Mouse (Mus musculus) limb, embryonic 10.5 days (tissue): Measurements from ENCODE around the gene BC055324. TPM values are rescaled to one million over a fixed set of nuclear protein-coding genes. Genes with fewer than 3 reads are reported as not detected.
"Not testable (repeated sequence)": the region's sequence is repeated elsewhere in the genome, so short reads cannot be mapped to it uniquely, and the experiment has no call there.

Source experiments
- DNase-seq: peaks from one replicate; pipeline ENCODE4 v3.0.0-alpha.2; 2017; ENCODE audit warnings: low spot score
- H3K27ac ChIP-seq: fragments of 300-500 bp; sonication (generic); 2 replicates; pipeline ENCODE4 v1.5.1; 2016; ENCODE audit warnings: mild to moderate bottlenecking
- H3K27me3 ChIP-seq: fragments of 300-500 bp; sonication (generic); 2 replicates; pipeline ENCODE4 v1.6.1; 2016; ENCODE audit warnings: low read depth, mild to moderate bottlenecking; ENCODE audit not compliant: poor library complexity, severe bottlenecking
- H3K36me3 ChIP-seq: fragments of 300-500 bp; sonication (generic); 2 replicates; pipeline ENCODE4 v1.6.1; 2016; ENCODE audit warnings: mild to moderate bottlenecking, moderate library complexity
- H3K4me1 ChIP-seq: fragments of 300-500 bp; sonication (generic); 2 replicates; pipeline ENCODE4 v1.6.1; 2016
- H3K4me3 ChIP-seq: fragments of 300-500 bp; sonication (generic); 2 replicates; pipeline ENCODE4 v1.5.1; 2016; ENCODE audit warnings: mild to moderate bottlenecking, moderate library complexity
- H3K9me3 ChIP-seq: fragments of 300-500 bp; sonication (generic); replicated peaks from 2 replicates; pipeline ENCODE4 v1.6.1; 2016; ENCODE audit warnings: mild to moderate bottlenecking
- WGBS: fragments of 180-500 bp; shearing (Covaris S2); methylation state at CpG from one replicate; pipeline ENCODE4 v1.1.7; 2016; 5-methylcytosine and 5-hydroxymethylcytosine counted together
- polyA plus RNA-seq: library from polyadenylated mRNA; unstranded; fragments of >200 nt; fragmentation: Nextera tagmentation; extraction: Ambion mirVana; gene quantifications from 2 replicates; pipeline ENCODE4 v1.2.1, GENCODE M21; 2016

Gene BC055324
- 46.9 and 49.3 TPM in 2 replicates for polyA plus RNA-seq

GRCm38 (mm10) chr1:163994721-163995608, at the start of gene BC055324, which contains the start of gene Mettl18:
Gene BC055324 (minus strand): TSS chr1:163994796.
Gene Mettl18 (plus strand): TSS chr1:163994889.
- H3K36me3 ChIP-seq = peaks cover 15% of the 10 kb centered on the region
- peak within 1 kb of the TSS; percentile 73 for H3K4me3 ChIP-seq
- no peaks in the 10 kb centered on the region for H3K27me3 ChIP-seq
- peak; percentile 94 for DNase-seq
- H3K4me1 ChIP-seq = peaks cover 17% of the 10 kb centered on the region
- 5% methylated on average over 43 of the region's 43 CpGs for WGBS
- peak within 1 kb of the TSS; percentile 92 for H3K27ac ChIP-seq
- H3K9me3 ChIP-seq = no peaks in the 10 kb centered on the region

DNA sequence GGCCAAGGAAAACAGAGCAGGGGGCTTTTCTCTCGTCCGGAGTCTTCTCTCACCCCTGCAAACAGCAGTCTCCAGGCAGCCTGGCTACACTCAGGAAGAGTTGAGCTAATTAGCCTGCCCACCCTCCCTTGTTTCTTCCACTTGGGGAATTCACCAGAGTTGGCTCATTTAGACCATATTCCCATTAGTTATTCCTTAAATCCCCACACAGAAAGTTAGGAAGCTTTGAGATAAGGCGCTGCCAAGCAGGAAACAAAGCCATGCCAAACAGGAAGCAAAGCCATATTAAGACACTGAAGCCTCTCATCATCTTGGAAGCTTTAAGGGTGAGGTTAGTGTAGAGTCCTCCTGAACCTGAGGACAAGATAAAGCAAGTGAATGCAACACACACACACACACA, 49.0 kb upstream of the BC055324 start:
- H3K36me3 ChIP-seq = no peaks in the 10 kb centered on the region
- WGBS = 66% methylated on average over 3 of the region's 3 CpGs
- H3K27me3 ChIP-seq = no peaks in the 10 kb centered on the region
- DNase-seq = no peak
- no peak overlapping the region for H3K4me3 ChIP-seq
- no peaks in the 10 kb centered on the region for H3K9me3 ChIP-seq
- no peaks in the 10 kb centered on the region for H3K4me1 ChIP-seq
- no peak overlapping the region for H3K27ac ChIP-seq

DNA sequence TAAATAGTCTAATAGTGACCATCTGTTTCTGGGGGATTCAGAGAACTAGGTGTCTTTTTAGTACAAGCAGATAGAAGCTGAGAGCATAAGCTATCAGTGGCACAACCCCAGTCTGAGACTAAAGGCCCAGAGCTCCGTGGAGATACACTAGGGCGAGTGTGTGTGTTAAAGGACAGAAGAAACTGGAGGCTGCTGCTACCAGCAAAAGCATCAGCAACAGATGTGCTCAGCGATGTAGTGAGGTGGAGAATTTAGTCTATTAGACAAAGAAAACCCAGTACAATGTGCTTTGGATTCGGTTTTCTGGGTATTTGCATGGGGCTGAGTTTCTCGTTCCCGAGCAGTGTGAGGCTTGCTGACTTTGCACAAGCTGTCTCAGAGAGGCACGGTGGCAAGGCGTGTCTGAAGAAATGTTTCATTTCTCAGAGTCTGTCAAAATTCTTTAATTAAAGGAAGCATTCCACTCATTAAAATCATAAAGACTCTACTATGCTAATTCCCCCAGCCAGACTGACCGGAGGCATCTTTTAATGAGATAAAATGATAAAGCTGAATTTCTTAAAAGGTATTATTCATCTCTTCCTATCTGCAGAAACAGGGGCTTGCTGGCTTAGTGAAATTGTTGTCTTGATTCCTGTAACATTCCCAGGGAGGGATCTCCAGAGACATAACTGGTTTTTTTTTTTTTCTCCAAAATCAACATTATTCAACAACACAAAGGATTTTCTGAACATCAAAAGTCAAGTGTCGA, 46.0 kb upstream of the BC055324 start:
- H3K4me3 ChIP-seq = no peak overlapping the region
- no peak for DNase-seq
- H3K4me1 ChIP-seq = no peaks in the 10 kb centered on the region
- no peaks in the 10 kb centered on the region for H3K9me3 ChIP-seq
- no peaks in the 10 kb centered on the region for H3K36me3 ChIP-seq
- H3K27me3 ChIP-seq = no peaks in the 10 kb centered on the region
- WGBS = 83% methylated on average over 10 of the region's 10 CpGs
- H3K27ac ChIP-seq = no peak overlapping the region

- Histone ChIP-seq H3K4me3 (no peak overlapping the region), H3K9me3 (no peaks in the 10 kb centered on the region), H3K36me3 (no peaks in the 10 kb centered on the region), H3K27ac (no peak overlapping the region), H3K27me3 (no peaks in the 10 kb centered on the region), H3K4me1 (no peaks in the 10 kb centered on the region)
- DNase-seq = no peak
- 55% methylated on average over 5 of the region's 5 CpGs for WGBS
Observed at GRCm38 (mm10) chr1:164027416-164027815, 32.8 kb upstream of the BC055324 start.

- Histone ChIP-seq H3K4me1 (no peaks in the 10 kb centered on the region), H3K4me3 (no peak overlapping the region), H3K27ac (no peak overlapping the region), H3K9me3 (no peaks in the 10 kb centered on the region), H3K36me3 (no peaks in the 10 kb centered on the region), H3K27me3 (no peaks in the 10 kb centered on the region)
- no peak for DNase-seq
- WGBS = 89% methylated on average over 4 of the region's 4 CpGs
Observed at GRCm38 (mm10) chr1:164025685-164026084, 31.1 kb upstream of the BC055324 start.

DNA sequence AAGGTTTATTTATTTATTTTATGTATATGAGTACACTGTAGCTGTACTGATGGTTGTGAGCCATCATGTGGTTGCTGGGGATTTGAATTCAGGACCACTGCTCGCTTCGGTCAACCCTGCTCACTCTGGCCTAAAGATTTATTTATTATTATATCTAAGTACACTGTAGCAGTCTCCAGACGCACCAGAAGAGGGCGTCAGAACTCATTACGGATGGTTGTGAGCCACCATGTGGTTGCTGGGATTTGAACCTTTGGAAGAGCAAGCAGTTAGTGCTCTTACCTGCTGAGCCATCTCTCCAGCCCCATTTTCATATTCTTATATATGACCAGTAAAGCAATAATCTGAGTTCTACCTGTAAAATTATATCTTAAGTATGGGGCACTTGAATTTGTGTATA, 27.5 kb upstream of the BC055324 start:
- H3K36me3 ChIP-seq, H3K4me3 ChIP-seq, H3K4me1 ChIP-seq, H3K27me3 ChIP-seq, DNase-seq, H3K27ac ChIP-seq, H3K9me3 ChIP-seq: not testable (repeated sequence)
- 78% methylated on average over 5 of the region's 5 CpGs for whole genome bisulfite sequencing

GRCm38 (mm10) chr1:164020746-164021145, 26.1 kb upstream of the BC055324 start:
- H3K4me1 ChIP-seq, H3K27ac ChIP-seq, H3K27me3 ChIP-seq, H3K9me3 ChIP-seq, H3K36me3 ChIP-seq, DNase-seq, H3K4me3 ChIP-seq: not testable (repeated sequence)
- 94% methylated on average over 3 of the region's 3 CpGs for WGBS

DNA sequence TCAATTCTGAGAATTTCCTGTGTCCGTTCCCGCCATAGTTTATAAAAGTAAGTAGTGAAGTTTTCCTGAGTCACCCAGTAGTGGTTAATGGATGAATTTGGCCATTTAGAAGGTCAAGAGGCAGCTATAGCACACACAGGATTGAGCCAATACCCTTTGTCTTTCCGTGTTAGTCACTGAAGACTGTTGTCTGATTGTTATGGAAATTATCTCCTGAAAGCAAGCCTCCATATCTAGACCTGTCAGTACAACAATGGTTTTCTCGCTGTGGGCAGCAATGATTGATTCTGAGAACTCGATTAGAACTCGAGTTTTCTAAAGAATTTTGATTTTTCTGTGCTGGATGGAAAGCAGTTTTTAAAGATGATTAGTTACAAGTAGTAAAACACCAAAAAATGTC, 25.2 kb upstream of the BC055324 start:
- Histone ChIP-seq H3K27me3 (no peaks in the 10 kb centered on the region), H3K36me3 (no peaks in the 10 kb centered on the region), H3K9me3 (no peaks in the 10 kb centered on the region), H3K4me1 (no peaks in the 10 kb centered on the region), H3K4me3 (no peak overlapping the region), H3K27ac (no peak overlapping the region)
- 84% methylated on average over 6 of the region's 6 CpGs for WGBS
- DNase-seq = no peak

DNA sequence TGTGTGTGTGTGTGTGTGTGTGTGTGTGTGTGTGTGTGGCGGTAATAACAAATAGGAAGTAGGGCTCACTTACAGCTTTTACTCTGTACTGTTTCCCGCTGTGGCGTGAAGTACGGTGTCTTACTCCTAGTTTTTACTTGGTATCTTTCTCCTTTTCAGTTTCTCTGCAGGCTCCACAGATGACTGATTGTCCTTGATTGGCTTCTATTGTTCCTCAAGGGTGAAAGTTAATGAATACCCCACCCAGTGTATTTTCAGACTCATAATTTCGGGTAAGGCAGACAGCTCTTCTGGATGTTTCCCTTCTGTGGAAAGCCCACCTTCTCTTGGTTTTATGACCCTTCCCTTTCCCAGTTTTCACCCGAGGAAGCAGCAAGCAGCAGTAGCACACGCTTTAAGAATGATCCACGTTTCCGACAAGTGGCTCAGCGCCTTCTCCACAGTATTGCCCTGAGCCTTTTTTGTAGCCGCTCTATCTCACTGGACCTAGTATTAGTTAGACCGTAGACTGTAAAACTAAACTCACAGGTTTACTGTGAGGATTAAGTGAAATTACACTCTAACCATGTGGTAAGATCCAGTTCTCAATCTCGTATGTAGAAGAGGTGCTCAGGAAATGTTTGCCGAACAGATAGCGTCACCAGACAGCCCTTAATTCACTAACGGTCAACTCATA, 23.8 kb upstream of the BC055324 start:
- H3K36me3 ChIP-seq = no peaks in the 10 kb centered on the region
- 89% methylated on average over 16 of the region's 16 CpGs for WGBS
- no peak overlapping the region for H3K27ac ChIP-seq
- H3K4me3 ChIP-seq = no peak overlapping the region
- H3K9me3 ChIP-seq = no peaks in the 10 kb centered on the region
- DNase-seq = no peak
- H3K27me3 ChIP-seq = no peaks in the 10 kb centered on the region
- no peaks in the 10 kb centered on the region for H3K4me1 ChIP-seq

DNA sequence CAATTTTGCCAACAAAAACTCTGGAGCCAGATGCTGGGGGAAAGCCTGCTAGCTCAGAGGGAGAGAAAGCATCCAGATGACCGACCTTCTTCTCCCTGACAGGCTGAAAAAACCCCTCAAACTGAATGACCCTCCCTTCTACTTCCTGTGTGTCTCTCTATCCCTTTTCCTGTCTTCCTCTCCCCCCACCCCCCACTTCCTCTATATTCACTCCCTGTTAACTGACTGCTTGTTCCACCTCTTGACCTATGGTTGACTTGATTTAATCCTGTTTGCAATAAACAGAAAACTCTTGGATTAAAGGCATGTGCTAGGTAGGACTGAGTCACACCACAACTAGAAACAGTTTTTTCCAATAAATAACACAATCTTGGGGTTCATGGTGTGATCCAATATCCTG, 20.0 kb upstream of the BC055324 start:
- no peaks in the 10 kb centered on the region for H3K27me3 ChIP-seq
- H3K36me3 ChIP-seq = no peaks in the 10 kb centered on the region
- 71% methylated on average over 1 of the region's 1 CpGs for WGBS
- no peak for DNase-seq
- no peaks in the 10 kb centered on the region for H3K4me1 ChIP-seq
- H3K27ac ChIP-seq = no peak overlapping the region
- no peaks in the 10 kb centered on the region for H3K9me3 ChIP-seq
- no peak overlapping the region for H3K4me3 ChIP-seq

- H3K4me1 ChIP-seq = no peaks in the 10 kb centered on the region
- no peak overlapping the region for H3K27ac ChIP-seq
- 48% methylated on average over 2 of the region's 2 CpGs for WGBS
- peak; percentile 34 for DNase-seq
- H3K36me3 ChIP-seq = no peaks in the 10 kb centered on the region
- no peak overlapping the region for H3K4me3 ChIP-seq
- no peaks in the 10 kb centered on the region for H3K9me3 ChIP-seq
- H3K27me3 ChIP-seq = no peaks in the 10 kb centered on the region
Observed at GRCm38 (mm10) chr1:164009235-164009634, 14.6 kb upstream of the BC055324 start.

GRCm38 (mm10) chr1:164004311-164004710, 9.7 kb upstream of the BC055324 start:
- Histone ChIP-seq H3K36me3 (no peaks in the 10 kb centered on the region), H3K9me3 (no peaks in the 10 kb centered on the region), H3K27ac (no peak overlapping the region), H3K27me3 (no peaks in the 10 kb centered on the region), H3K4me3 (no peak overlapping the region), H3K4me1 (no peaks in the 10 kb centered on the region)
- DNase-seq = no peak
- 79% methylated on average over 3 of the region's 3 CpGs for WGBS
